Mouse (Mus musculus): ENCODE results near the gene Tnr. TPM values are rescaled to one million over a fixed set of nuclear protein-coding genes. Genes with fewer than 3 reads are reported as not detected.

The Tnr gene
- polyA plus RNA-seq, 1 experiment, result 0.13 TPM

- DNase-seq, result no peak
- Histone ChIP-seq H3K4me1 (replicated peaks; ENCODE audit: control insufficient read depth, insufficient read depth, low read length) (0 out of 2 replicates have a peak, but pooled peaks cover 2% of the 10 kb centered on the region), H3K4me3 (ENCODE audit: control insufficient read depth, insufficient read depth, low read length) (no peak overlapping the region), H3K27ac (ENCODE audit: control insufficient read depth, insufficient read depth, low read length) (no peak overlapping the region), H3K27me3 (ENCODE audit: control insufficient read depth, insufficient read depth, low read length) (no peaks in the 10 kb centered on the region), H3K36me3 (ENCODE audit: control insufficient read depth, insufficient read depth, low read length) (no peaks in the 10 kb centered on the region)
- WGBS, result 35% methylated on average over 3 of the region's 3 CpGs
- no peak for TF ChIP-seq POLR2A (IDR thresholded peaks at IDR 0.05; ENCODE audit: control insufficient read depth, extremely low read depth, insufficient read depth, low read length, poor library complexity)
- TF ChIP-seq CTCF (IDR thresholded peaks at IDR 0.05; ENCODE audit: borderline replicate concordance, control insufficient read depth, extremely low read depth, insufficient read depth, low read length, poor library complexity), result no peak
These were observed 285.9 kb downstream of the Tnr start for GRCm38 (mm10) chr1:159809493-159809892.

- DNase-seq, result no peak
- WGBS, result 95% methylated on average over 2 of the region's 2 CpGs
- no peak overlapping the region for H3K27ac ChIP-seq (ENCODE audit: control insufficient read depth, insufficient read depth, low read length)
- no peaks in the 10 kb centered on the region for H3K36me3 ChIP-seq (ENCODE audit: control insufficient read depth, insufficient read depth, low read length)
- H3K27me3 ChIP-seq (ENCODE audit: control insufficient read depth, insufficient read depth, low read length), result no peaks in the 10 kb centered on the region
- no peak overlapping the region for H3K4me3 ChIP-seq (ENCODE audit: control insufficient read depth, insufficient read depth, low read length)
- TF ChIP-seq CTCF (IDR thresholded peaks at IDR 0.05; ENCODE audit: borderline replicate concordance, control insufficient read depth, extremely low read depth, insufficient read depth, low read length, poor library complexity) (no peak), POLR2A (IDR thresholded peaks at IDR 0.05; ENCODE audit: control insufficient read depth, extremely low read depth, insufficient read depth, low read length, poor library complexity) (no peak)
- 0 out of 2 replicates have a peak, but pooled peaks cover 2% of the 10 kb centered on the region for H3K4me1 ChIP-seq (replicated peaks; ENCODE audit: control insufficient read depth, insufficient read depth, low read length)
These were observed 288.2 kb downstream of the Tnr start for GRCm38 (mm10) chr1:159811805-159812204.

GRCm38 (mm10) chr1:159812820-159813411 lies 289.3 kb downstream of the Tnr start:
- peak; percentile 28 for DNase-seq
- no peak overlapping the region for H3K27ac ChIP-seq (ENCODE audit: control insufficient read depth, insufficient read depth, low read length)

GRCm38 (mm10) chr1:159814348-159814747 lies 290.8 kb downstream of the Tnr start:
- TF ChIP-seq CTCF (IDR thresholded peaks at IDR 0.05; ENCODE audit: borderline replicate concordance, control insufficient read depth, extremely low read depth, insufficient read depth, low read length, poor library complexity), result no peak
- no peak for TF ChIP-seq POLR2A (IDR thresholded peaks at IDR 0.05; ENCODE audit: control insufficient read depth, extremely low read depth, insufficient read depth, low read length, poor library complexity)
- Histone ChIP-seq H3K27me3 (ENCODE audit: control insufficient read depth, insufficient read depth, low read length) (no peaks in the 10 kb centered on the region), H3K4me3 (ENCODE audit: control insufficient read depth, insufficient read depth, low read length) (no peak overlapping the region), H3K27ac (ENCODE audit: control insufficient read depth, insufficient read depth, low read length) (no peak overlapping the region), H3K4me1 (replicated peaks; ENCODE audit: control insufficient read depth, insufficient read depth, low read length) (0 out of 2 replicates have a peak, but pooled peaks cover 2% of the 10 kb centered on the region), H3K36me3 (ENCODE audit: control insufficient read depth, insufficient read depth, low read length) (no peaks in the 10 kb centered on the region)
- DNase-seq, result no peak
- WGBS, result 14% methylated on average over 3 of the region's 3 CpGs

More at GRCm38 (mm10) chr1:159812820-159813411, 289.3 kb downstream of the Tnr start:
- 5% methylated on average over 8 of the region's 8 CpGs for WGBS
- no peak for TF ChIP-seq CTCF (IDR thresholded peaks at IDR 0.05; ENCODE audit: borderline replicate concordance, control insufficient read depth, extremely low read depth, insufficient read depth, low read length, poor library complexity)
- no peak for TF ChIP-seq POLR2A (IDR thresholded peaks at IDR 0.05; ENCODE audit: control insufficient read depth, extremely low read depth, insufficient read depth, low read length, poor library complexity)
- H3K27me3 ChIP-seq (ENCODE audit: control insufficient read depth, insufficient read depth, low read length), result no peaks in the 10 kb centered on the region
- H3K36me3 ChIP-seq (ENCODE audit: control insufficient read depth, insufficient read depth, low read length), result no peaks in the 10 kb centered on the region
- 0 out of 2 replicates have a peak, but pooled peaks cover 2% of the 10 kb centered on the region for H3K4me1 ChIP-seq (replicated peaks; ENCODE audit: control insufficient read depth, insufficient read depth, low read length)
- H3K4me3 ChIP-seq (ENCODE audit: control insufficient read depth, insufficient read depth, low read length), result no peak overlapping the region

- DNase-seq, result no peak
- Histone ChIP-seq H3K27ac (ENCODE audit: control insufficient read depth, insufficient read depth, low read length) (no peak overlapping the region), H3K4me1 (replicated peaks; ENCODE audit: control insufficient read depth, insufficient read depth, low read length) (0 out of 2 replicates have a peak, but pooled peaks cover 2% of the 10 kb centered on the region), H3K27me3 (ENCODE audit: control insufficient read depth, insufficient read depth, low read length) (no peaks in the 10 kb centered on the region), H3K36me3 (ENCODE audit: control insufficient read depth, insufficient read depth, low read length) (no peaks in the 10 kb centered on the region), H3K4me3 (ENCODE audit: control insufficient read depth, insufficient read depth, low read length) (no peak overlapping the region)
- WGBS, result 66% methylated on average over 8 of the region's 8 CpGs
- TF ChIP-seq POLR2A (IDR thresholded peaks at IDR 0.05; ENCODE audit: control insufficient read depth, extremely low read depth, insufficient read depth, low read length, poor library complexity) (no peak), CTCF (IDR thresholded peaks at IDR 0.05; ENCODE audit: borderline replicate concordance, control insufficient read depth, extremely low read depth, insufficient read depth, low read length, poor library complexity) (no peak)
These were observed 293.2 kb downstream of the Tnr start for GRCm38 (mm10) chr1:159816614-159817371.

- Histone ChIP-seq H3K27ac (ENCODE audit: control insufficient read depth, insufficient read depth, low read length) (no peak overlapping the region), H3K27me3 (ENCODE audit: control insufficient read depth, insufficient read depth, low read length) (no peaks in the 10 kb centered on the region), H3K4me3 (ENCODE audit: control insufficient read depth, insufficient read depth, low read length) (no peak overlapping the region), H3K36me3 (ENCODE audit: control insufficient read depth, insufficient read depth, low read length) (no peaks in the 10 kb centered on the region), H3K4me1 (replicated peaks; ENCODE audit: control insufficient read depth, insufficient read depth, low read length) (no peaks in the 10 kb centered on the region)
- TF ChIP-seq CTCF (IDR thresholded peaks at IDR 0.05; ENCODE audit: borderline replicate concordance, control insufficient read depth, extremely low read depth, insufficient read depth, low read length, poor library complexity) (no peak), POLR2A (IDR thresholded peaks at IDR 0.05; ENCODE audit: control insufficient read depth, extremely low read depth, insufficient read depth, low read length, poor library complexity) (no peak)
- WGBS, result 74% methylated on average over 3 of the region's 3 CpGs
- no peak for DNase-seq
These were observed 295.9 kb downstream of the Tnr start for GRCm38 (mm10) chr1:159819511-159819910.
